Mouse (Mus musculus) kidney, postnatal 0 days (tissue): ENCODE data around the gene Cyp2g1. TPM values are rescaled to one million over a fixed set of nuclear protein-coding genes. Genes with fewer than 3 reads are reported as not detected.
"Not testable (repeated sequence)": the region's sequence is repeated elsewhere in the genome, so short reads cannot be mapped to it uniquely, and the experiment has no call there.

Source experiments
- ATAC-seq: fragments of 200-750 bp; cut with Nextera tagmentation; replicated peaks from 2 replicates; pipeline ENCODE4 v1.8.0; 2017; ENCODE audit warnings: low read depth, moderate number of reproducible peaks, moderate TSS enrichment, moderate library complexity; ENCODE audit not compliant: low FRiP score
- DNase-seq: peaks from one replicate; pipeline ENCODE4 v3.0.0-alpha.2; 2016; ENCODE audit warnings: low spot score
- H3K27ac ChIP-seq: fragments of 300-500 bp; sonication (generic); 2 replicates; pipeline ENCODE4 v1.5.1; 2014; ENCODE audit warnings: mild to moderate bottlenecking
- H3K27me3 ChIP-seq: fragments of 300-500 bp; sonication (generic); 2 replicates; pipeline ENCODE4 v1.6.1; 2014; ENCODE audit warnings: low read length, mixed read lengths; ENCODE audit not compliant: insufficient read depth
- H3K36me3 ChIP-seq: fragments of 300-500 bp; sonication (generic); 2 replicates; pipeline ENCODE4 v1.6.1; 2014; ENCODE audit warnings: low read length, mixed read lengths; ENCODE audit not compliant: insufficient read depth
- H3K4me1 ChIP-seq: fragments of 300-500 bp; sonication (generic); replicated peaks from 2 replicates; pipeline ENCODE4 v1.6.1; 2014; ENCODE audit warnings: antibody characterized with exemption, low read length, mixed read lengths; ENCODE audit not compliant: insufficient read depth
- H3K4me2 ChIP-seq: fragments of 300-500 bp; sonication (generic); 2 replicates; pipeline ENCODE4 v1.6.1; 2014; ENCODE audit warnings: mild to moderate bottlenecking, low read length, moderate library complexity, mixed read lengths
- H3K4me3 ChIP-seq: fragments of 300-500 bp; sonication (generic); replicated peaks from 2 replicates; pipeline ENCODE4 v1.5.1; 2014; ENCODE audit warnings: low read depth, low read length
- H3K9ac ChIP-seq: fragments of 300-500 bp; sonication (generic); 2 replicates; pipeline ENCODE4 v1.6.1; 2014; ENCODE audit warnings: low read depth, low read length
- H3K9me3 ChIP-seq: fragments of 300-500 bp; sonication (generic); replicated peaks from 2 replicates; pipeline ENCODE4 v1.6.1; 2016; ENCODE audit warnings: low read length, inconsistent platforms, mixed read lengths
- CTCF ChIP-seq: IDR thresholded peaks from 2 replicates; pipeline ENCODE4 v1.5.1; 2016; ENCODE audit warnings: antibody characterized with exemption, low read depth, mild to moderate bottlenecking, moderate library complexity
- WGBS: fragments of 180-500 bp; shearing (Covaris S2); extraction: QIAGEN DNeasy Blood & Tissue Kit; methylation state at CpG from one replicate; pipeline ENCODE4 v1.1.7; 2014; 5-methylcytosine and 5-hydroxymethylcytosine counted together
- polyA plus RNA-seq: library from polyadenylated mRNA; unstranded; fragments of >200 nt; fragmentation: Nextera tagmentation; extraction: Ambion mirVana; gene quantifications from 2 replicates; pipeline ENCODE4 v1.2.1, GENCODE M21; 2015

Gene Cyp2g1
- polyA plus RNA-seq, 1 experiment from 2014 or later, result not detected

DNA sequence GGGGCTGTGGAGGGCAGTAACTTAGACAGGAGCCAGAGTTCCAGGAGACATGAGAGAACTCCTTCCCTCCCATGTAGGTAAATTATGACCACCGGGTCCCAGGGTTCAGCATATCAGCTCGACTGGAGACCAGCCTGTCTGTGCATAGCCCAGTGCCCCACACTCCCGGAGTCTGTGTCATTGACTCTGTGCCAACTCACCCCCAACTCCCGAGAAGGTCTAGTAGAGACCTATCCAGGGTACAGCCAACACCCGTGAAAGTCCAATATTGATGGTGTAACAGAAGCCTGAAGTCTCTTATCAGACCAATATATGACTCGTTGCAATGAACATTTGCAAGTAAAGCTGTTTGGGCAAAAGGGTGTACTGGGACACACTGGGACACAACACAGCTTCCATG is 18.7 kb upstream of the Cyp2g1 start:
- WGBS, result 36% methylated on average over 6 of the region's 6 CpGs
- no peaks in the 10 kb centered on the region for H3K4me1 ChIP-seq
- no peaks in the 10 kb centered on the region for H3K27me3 ChIP-seq
- no peaks in the 10 kb centered on the region for H3K36me3 ChIP-seq
- H3K9ac ChIP-seq, result no peak overlapping the region
- no peak overlapping the region for H3K4me2 ChIP-seq
- H3K27ac ChIP-seq, result no peak overlapping the region
- no peak for TF ChIP-seq CTCF
- H3K4me3 ChIP-seq, result no peak overlapping the region
- no peak for DNase-seq
- H3K9me3 ChIP-seq, result no peaks in the 10 kb centered on the region
- no peak; the same call in 1 of the 2 replicates for ATAC-seq

DNA sequence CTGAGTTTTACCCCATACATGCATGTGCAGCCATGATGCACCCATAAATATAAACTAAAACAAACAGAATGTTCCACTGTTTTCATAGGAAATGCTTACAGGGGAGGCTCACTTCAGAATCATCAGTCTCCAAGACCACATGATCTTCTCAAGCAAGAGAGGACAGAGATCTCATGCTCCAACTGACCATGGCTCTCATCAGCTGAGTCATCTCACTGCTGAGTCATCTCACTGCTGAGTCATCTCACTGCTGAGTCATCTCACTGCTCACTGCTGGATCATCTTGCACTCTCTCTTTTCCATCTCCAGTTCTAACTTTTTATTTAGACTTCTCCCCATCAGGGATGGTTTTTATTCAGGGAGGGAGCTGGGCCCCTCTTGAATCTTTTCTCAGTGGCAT is 8.6 kb upstream of the Cyp2g1 start:
- DNase-seq (no peak), ATAC-seq (no peak)
- Histone ChIP-seq H3K27me3 (no peaks in the 10 kb centered on the region), H3K4me1 (no peaks in the 10 kb centered on the region), H3K36me3 (no peaks in the 10 kb centered on the region), H3K9ac (no peak overlapping the region), H3K9me3 (no peaks in the 10 kb centered on the region), H3K27ac (no peak overlapping the region), H3K4me2 (no peak overlapping the region), H3K4me3 (no peak overlapping the region)
- TF ChIP-seq CTCF, result no peak

DNA sequence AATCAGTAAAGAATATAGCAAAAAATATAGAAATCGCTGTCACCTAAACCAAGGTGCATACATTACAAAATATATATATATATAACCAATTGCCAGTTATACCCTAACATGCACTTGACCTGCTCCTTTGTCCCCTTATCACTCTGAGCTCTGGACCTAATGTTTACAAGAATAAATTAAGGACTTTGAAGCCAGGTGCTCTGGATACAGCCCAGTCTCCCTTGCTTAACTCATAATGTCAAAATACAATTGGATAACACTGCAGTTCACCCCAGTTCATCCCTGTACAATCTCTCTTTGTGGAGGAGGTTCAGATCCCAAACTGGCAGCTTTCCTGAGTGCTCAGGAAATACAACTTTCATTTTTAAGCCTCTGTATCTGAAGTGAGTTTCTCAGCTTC is 7.7 kb upstream of the Cyp2g1 start:
- DNase-seq (no peak), ATAC-seq (no peak)
- H3K4me1 ChIP-seq, result no peaks in the 10 kb centered on the region
- H3K9ac ChIP-seq, result no peak overlapping the region
- no peak overlapping the region for H3K27ac ChIP-seq
- TF ChIP-seq CTCF, result no peak
- H3K27me3 ChIP-seq, result no peaks in the 10 kb centered on the region
- no peaks in the 10 kb centered on the region for H3K36me3 ChIP-seq
- H3K9me3 ChIP-seq, result no peaks in the 10 kb centered on the region
- no peak overlapping the region for H3K4me2 ChIP-seq
- H3K4me3 ChIP-seq, result no peak overlapping the region
- 94% methylated on average over 1 of the region's 1 CpGs for WGBS

DNA sequence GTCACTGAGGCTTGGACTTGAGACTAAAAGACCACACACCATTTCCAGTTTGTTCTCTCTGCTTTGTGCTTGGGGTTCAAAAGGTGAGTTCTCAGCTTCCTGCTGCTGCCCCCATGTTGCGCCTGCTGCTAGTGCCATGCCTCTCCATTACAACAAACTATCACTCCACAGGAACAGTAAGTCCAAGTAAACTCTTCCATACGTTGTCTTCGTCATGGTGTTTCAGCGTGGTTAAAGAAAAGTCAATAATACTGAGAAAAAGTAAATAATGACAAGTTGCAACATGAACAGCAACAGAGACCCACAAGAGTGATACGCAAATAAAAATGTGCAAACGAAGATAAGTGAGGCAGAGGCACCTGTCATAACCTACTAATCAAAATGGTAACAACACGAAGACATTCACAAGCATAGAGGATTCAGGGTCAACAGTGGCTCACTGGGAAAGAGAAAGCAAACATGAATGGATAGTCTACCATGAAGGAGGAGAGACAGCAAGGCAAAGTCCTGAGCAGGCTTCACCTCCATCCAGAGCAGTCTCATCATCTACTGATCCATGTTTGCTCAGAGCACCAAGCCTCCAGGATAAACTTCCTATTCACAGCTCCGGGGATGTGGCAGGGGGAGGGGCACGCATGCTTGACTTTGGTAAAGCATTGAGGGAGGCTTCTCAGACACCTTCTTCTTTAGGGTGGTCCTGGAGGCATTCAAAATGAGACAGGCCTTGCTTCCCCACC is 23.0 kb downstream of the Cyp2g1 start:
- not testable (repeated sequence) for DNase-seq, H3K4me1 ChIP-seq, H3K9me3 ChIP-seq, H3K27me3 ChIP-seq, ATAC-seq, H3K4me3 ChIP-seq, H3K4me2 ChIP-seq, H3K9ac ChIP-seq, H3K36me3 ChIP-seq, H3K27ac ChIP-seq
- WGBS, result 82% methylated on average over 8 of the region's 9 CpGs

DNA sequence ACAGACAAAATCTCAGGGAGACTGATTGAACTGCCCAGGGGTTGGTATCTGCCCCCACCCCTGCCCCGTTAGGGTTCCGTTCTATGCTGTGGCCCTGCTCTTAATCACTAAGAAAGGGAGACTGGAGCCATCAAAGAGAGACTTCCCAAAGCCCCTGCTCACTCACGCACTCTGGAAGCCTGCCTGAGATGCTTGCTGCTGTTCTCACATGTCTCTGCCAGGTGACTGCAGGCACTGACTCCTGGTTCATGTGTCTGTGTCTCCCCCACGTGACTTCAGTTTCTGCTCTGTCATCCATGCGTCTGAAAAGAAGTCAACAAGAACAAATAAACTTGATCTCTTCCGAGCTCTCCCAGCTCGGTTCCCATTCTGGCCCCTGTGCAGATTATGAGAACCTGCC is 24.0 kb downstream of the Cyp2g1 start:
- WGBS, result 39% methylated on average over 7 of the region's 7 CpGs
- not testable (repeated sequence) for DNase-seq, H3K27ac ChIP-seq, H3K9ac ChIP-seq, H3K4me2 ChIP-seq, H3K36me3 ChIP-seq, H3K9me3 ChIP-seq, H3K4me3 ChIP-seq, H3K4me1 ChIP-seq, H3K27me3 ChIP-seq
- peak; percentile 25; the same call in 1 of the 2 replicates for ATAC-seq

DNA sequence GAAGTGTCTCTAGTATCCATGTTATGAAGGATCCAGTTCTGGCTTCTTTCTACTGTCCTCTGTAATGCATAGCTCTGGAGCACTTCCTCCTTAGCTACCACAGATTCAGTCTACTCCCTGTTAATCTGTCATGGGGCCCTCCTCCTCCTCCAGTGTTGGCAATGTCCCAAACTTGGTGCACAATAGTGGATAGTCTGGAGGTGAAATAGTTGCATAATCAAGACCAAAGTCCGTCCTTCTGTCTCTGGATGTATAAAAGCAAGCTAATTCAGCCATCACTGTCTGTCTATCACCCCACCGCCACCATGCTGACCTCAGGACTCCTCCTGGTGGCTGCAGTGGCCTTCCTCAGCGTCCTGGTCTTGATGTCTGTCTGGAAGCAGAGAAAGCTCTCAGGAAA is 26.4 kb downstream of the Cyp2g1 start, which contains the start of gene Cyp2a5:
Cyp2a5 (plus strand) TSS at position 247 of the 400 bp plus-strand sequence.
- not testable (repeated sequence) for H3K27me3 ChIP-seq, DNase-seq, H3K4me2 ChIP-seq, H3K9ac ChIP-seq, H3K36me3 ChIP-seq, H3K9me3 ChIP-seq, H3K4me1 ChIP-seq, H3K4me3 ChIP-seq, H3K27ac ChIP-seq
- WGBS, result 72% methylated on average over 3 of the region's 3 CpGs
- ATAC-seq, result 0 out of 2 replicates have a peak, but pooled peaks have one; percentile 25

DNA sequence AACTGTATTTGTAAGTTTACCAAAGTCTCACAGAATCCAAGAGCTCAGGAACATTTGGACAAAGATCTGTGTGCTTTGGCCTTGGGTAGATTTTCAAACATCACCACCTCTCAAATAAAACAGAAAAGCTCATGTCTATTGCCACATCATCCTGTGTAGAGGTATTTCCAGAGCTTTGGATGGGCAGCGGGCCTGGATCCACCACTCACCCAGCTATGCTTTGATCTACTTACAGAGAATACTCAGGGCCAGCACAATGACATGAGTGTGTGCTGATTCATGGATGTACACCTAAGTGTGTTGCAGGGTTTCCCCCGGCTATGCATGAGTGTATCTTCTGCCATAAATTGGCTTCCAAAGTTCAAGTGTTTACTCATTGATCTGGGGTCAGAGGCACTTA is 34.7 kb downstream of the Cyp2g1 start:
- H3K4me3 ChIP-seq, H3K4me2 ChIP-seq: not testable (repeated sequence)
- 90% methylated on average over 2 of the region's 2 CpGs for WGBS

DNA sequence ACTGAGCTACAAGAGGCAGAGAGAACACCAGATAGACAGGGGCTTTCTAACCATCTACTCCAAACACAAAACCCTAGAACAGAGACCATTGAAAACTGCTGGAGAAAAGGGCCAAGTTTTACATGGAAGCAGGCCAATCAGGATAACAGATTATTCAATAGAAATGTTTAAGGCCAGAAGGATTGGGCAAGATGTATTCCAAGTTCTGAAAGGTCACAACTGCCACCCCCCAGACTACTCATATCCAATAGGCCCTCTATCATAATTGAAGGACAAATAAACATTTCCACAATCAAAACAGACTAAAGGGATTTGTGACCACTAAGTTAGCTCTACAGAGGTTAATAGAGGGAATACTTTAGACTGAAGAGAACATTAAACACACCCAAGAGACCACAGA is 41.4 kb downstream of the Cyp2g1 start:
- not testable (repeated sequence) for DNase-seq, H3K27ac ChIP-seq, H3K36me3 ChIP-seq, ATAC-seq, H3K27me3 ChIP-seq, H3K4me2 ChIP-seq, H3K4me3 ChIP-seq, H3K4me1 ChIP-seq, H3K9ac ChIP-seq, H3K9me3 ChIP-seq

More for the DNA sequence above, 34.7 kb downstream of the Cyp2g1 start:
- H3K4me1 ChIP-seq, ATAC-seq, H3K9ac ChIP-seq, DNase-seq, H3K27ac ChIP-seq, H3K36me3 ChIP-seq, H3K27me3 ChIP-seq, H3K9me3 ChIP-seq: not testable (repeated sequence)
